Mouse (Mus musculus): ENCODE results near the gene Dtx3l.

DNA sequence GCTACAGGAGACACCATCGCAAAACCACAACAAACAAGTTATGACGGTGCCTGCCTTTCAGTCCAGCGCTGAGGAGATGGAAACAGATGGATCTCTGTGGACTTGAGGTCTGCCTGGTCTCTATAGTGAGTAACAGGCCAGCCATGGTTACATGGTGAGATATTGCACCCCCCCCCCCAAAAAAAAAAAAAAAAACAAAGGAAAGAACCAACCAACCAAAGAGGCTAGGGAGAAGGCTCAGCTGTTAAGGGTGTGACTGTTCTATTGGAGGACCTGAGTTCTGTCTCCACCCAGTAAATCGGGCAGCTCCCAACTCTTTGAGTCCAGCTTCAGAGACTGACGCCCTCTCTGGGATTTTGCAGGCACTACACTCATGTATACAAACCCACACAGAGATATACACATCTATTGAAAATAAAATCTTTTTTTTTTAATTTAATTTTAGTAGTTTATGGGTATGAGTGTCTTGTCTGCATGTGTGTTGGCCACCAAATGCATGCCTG lies 13.7 kb upstream of the Dtx3l start:
- TF ChIP-seq CTCF (IDR thresholded peaks at IDR 0.05; ENCODE audit: low read depth, low read length) (no peak), TAL1 (conservative IDR thresholded peaks at IDR 0.05; ENCODE audit: low read depth, low read length) (no peak), GATA1 (IDR thresholded peaks at IDR 0.05; ENCODE audit: borderline replicate concordance, low read length) (no peak)
